Mouse (Mus musculus) liver, embryonic 15.5 days (tissue): ENCODE data around the gene Dnajb11. TPM values are rescaled to one million over a fixed set of nuclear protein-coding genes. Genes with fewer than 3 reads are reported as not detected.

ENCODE experiments used
- ATAC-seq: fragments of 200-750 bp; cut with Nextera tagmentation; 2 replicates; pipeline ENCODE4 v1.8.0; 2017; ENCODE audit warnings: moderate number of reproducible peaks, mild to moderate bottlenecking, moderate library complexity; ENCODE audit not compliant: insufficient read depth
- H3K27ac ChIP-seq: fragments of 300-500 bp; sonication (generic); replicated peaks from 2 replicates; pipeline ENCODE4 v1.5.1; 2015; ENCODE audit warnings: mild to moderate bottlenecking, inconsistent platforms
- H3K27me3 ChIP-seq: fragments of 300-500 bp; sonication (generic); 2 replicates; pipeline ENCODE4 v1.6.1; 2015; ENCODE audit warnings: mild to moderate bottlenecking, inconsistent platforms
- H3K36me3 ChIP-seq: fragments of 300-500 bp; sonication (generic); replicated peaks from 2 replicates; pipeline ENCODE4 v1.6.1; 2015; ENCODE audit warnings: moderate library complexity, mild to moderate bottlenecking, inconsistent platforms
- H3K4me1 ChIP-seq: fragments of 300-500 bp; sonication (generic); replicated peaks from 2 replicates; pipeline ENCODE4 v1.6.1; 2015; ENCODE audit warnings: inconsistent platforms
- H3K4me2 ChIP-seq: fragments of 300-500 bp; sonication (generic); 2 replicates; pipeline ENCODE4 v1.6.1; 2015; ENCODE audit warnings: moderate library complexity, mild to moderate bottlenecking, inconsistent platforms
- H3K4me3 ChIP-seq: fragments of 300-500 bp; sonication (generic); replicated peaks from 2 replicates; pipeline ENCODE4 v1.5.1; 2015; ENCODE audit warnings: mild to moderate bottlenecking, inconsistent platforms
- H3K9ac ChIP-seq: fragments of 300-500 bp; sonication (generic); 2 replicates; pipeline ENCODE4 v1.6.1; 2015; ENCODE audit warnings: moderate library complexity, mild to moderate bottlenecking, inconsistent platforms
- H3K9me3 ChIP-seq: fragments of 300-500 bp; sonication (generic); replicated peaks from 2 replicates; pipeline ENCODE4 v1.6.1; 2016; ENCODE audit warnings: inconsistent platforms
- WGBS: fragments of 180-500 bp; shearing (Covaris S2); methylation state at CpG from one replicate; pipeline ENCODE4 v1.1.7; 2015; ENCODE audit warnings: mixed read lengths; ENCODE audit not compliant: insufficient replicate concordance; 5-methylcytosine and 5-hydroxymethylcytosine counted together
- polyA plus RNA-seq: library from polyadenylated mRNA; unstranded; fragments of >200 nt; fragmentation: Nextera tagmentation; extraction: Ambion mirVana; gene quantifications from 2 replicates; pipeline ENCODE4 v1.2.1, GENCODE M21; 2015

Gene Dnajb11
- polyA plus RNA-seq, 1 experiment from 2014 or later: 60.7 TPM

- H3K4me2 ChIP-seq: no peak overlapping the region
- no peak overlapping the region for H3K9ac ChIP-seq
- H3K9me3 ChIP-seq: no peaks in the 10 kb centered on the region
- no peak overlapping the region for H3K27ac ChIP-seq
- ATAC-seq: no peak
- H3K4me3 ChIP-seq: no peak overlapping the region
- peaks cover 52% of the 10 kb centered on the region for H3K4me1 ChIP-seq
- WGBS: 93% methylated on average over 1 of the region's 1 CpGs
- H3K36me3 ChIP-seq: peaks cover 46% of the 10 kb centered on the region
- H3K27me3 ChIP-seq: no peaks in the 10 kb centered on the region
Measured at GRCm38 (mm10) chr16:22848331-22848730, 9.3 kb upstream of the Dnajb11 start.

GRCm38 (mm10) chr16:22852709-22853108 is 4.9 kb upstream of the Dnajb11 start:
- Histone ChIP-seq H3K9ac (peak overlapping the region; percentile 31; the same call in 1 of the 2 replicates), H3K27ac (peak overlapping the region; percentile 75)
- ATAC-seq: no peak

GRCm38 (mm10) chr16:22856773-22857172 is 872 bp upstream of the Dnajb11 start:
- Histone ChIP-seq H3K36me3 (peaks cover 23% of the 10 kb centered on the region), H3K4me1 (peaks cover 60% of the 10 kb centered on the region), H3K4me2 (peak overlapping the region; percentile 83), H3K9ac (peak overlapping the region; percentile 62), H3K4me3 (peak overlapping the region; percentile 79), H3K27ac (peak overlapping the region; percentile 96), H3K9me3 (no peaks in the 10 kb centered on the region), H3K27me3 (no peaks in the 10 kb centered on the region)
- WGBS: 2% methylated on average over 9 of the region's 9 CpGs
- peak; percentile 14 for ATAC-seq

More at GRCm38 (mm10) chr16:22852709-22853108, 4.9 kb upstream of the Dnajb11 start:
- Histone ChIP-seq H3K36me3 (peaks cover 48% of the 10 kb centered on the region), H3K4me2 (peak overlapping the region; percentile 69), H3K4me1 (peaks cover 52% of the 10 kb centered on the region), H3K27me3 (no peaks in the 10 kb centered on the region), H3K9me3 (no peaks in the 10 kb centered on the region), H3K4me3 (peak overlapping the region; percentile 56)
- WGBS: 50% methylated on average over 4 of the region's 4 CpGs

GRCm38 (mm10) chr16:22872397-22872796 is 14.8 kb downstream of the Dnajb11 start:
- Histone ChIP-seq H3K4me1 (no peaks in the 10 kb centered on the region), H3K9me3 (no peaks in the 10 kb centered on the region), H3K27ac (no peak overlapping the region), H3K4me3 (no peak overlapping the region), H3K4me2 (no peak overlapping the region), H3K9ac (no peak overlapping the region), H3K36me3 (peaks cover 63% of the 10 kb centered on the region), H3K27me3 (no peaks in the 10 kb centered on the region)
- no peak for ATAC-seq
- WGBS: 89% methylated on average over 8 of the region's 8 CpGs

GRCm38 (mm10) chr16:22873369-22873768 is 15.7 kb downstream of the Dnajb11 start:
- H3K36me3 ChIP-seq: peaks cover 54% of the 10 kb centered on the region
- H3K27me3 ChIP-seq: no peaks in the 10 kb centered on the region
- H3K4me2 ChIP-seq: no peak overlapping the region
- no peak overlapping the region for H3K9ac ChIP-seq
- no peaks in the 10 kb centered on the region for H3K9me3 ChIP-seq
- no peaks in the 10 kb centered on the region for H3K4me1 ChIP-seq
- WGBS: 66% methylated on average over 4 of the region's 4 CpGs
- ATAC-seq: no peak
- H3K27ac ChIP-seq: no peak overlapping the region
- H3K4me3 ChIP-seq: no peak overlapping the region

GRCm38 (mm10) chr16:22876218-22877043 is 18.8 kb downstream of the Dnajb11 start:
- Histone ChIP-seq H3K36me3 (peaks cover 24% of the 10 kb centered on the region), H3K4me2 (no peak overlapping the region), H3K4me3 (no peak overlapping the region), H3K9me3 (no peaks in the 10 kb centered on the region), H3K27me3 (no peaks in the 10 kb centered on the region), H3K9ac (no peak overlapping the region), H3K27ac (no peak overlapping the region), H3K4me1 (no peaks in the 10 kb centered on the region; the same call in 1 of the 2 replicates)
- WGBS: 49% methylated on average over 9 of the region's 9 CpGs
- ATAC-seq: no peak

- Histone ChIP-seq H3K9me3 (no peaks in the 10 kb centered on the region), H3K27me3 (no peaks in the 10 kb centered on the region), H3K27ac (no peak overlapping the region), H3K36me3 (peaks cover 10% of the 10 kb centered on the region), H3K4me1 (peaks cover 11% of the 10 kb centered on the region), H3K9ac (no peak overlapping the region), H3K4me3 (no peak overlapping the region), H3K4me2 (no peak overlapping the region)
- no peak for ATAC-seq
- WGBS: 72% methylated on average over 11 of the region's 11 CpGs
Measured at GRCm38 (mm10) chr16:22877660-22878390, 20.2 kb downstream of the Dnajb11 start.

- H3K9ac ChIP-seq: no peak overlapping the region
- no peak overlapping the region for H3K27ac ChIP-seq
- no peak for ATAC-seq
- no peaks in the 10 kb centered on the region for H3K9me3 ChIP-seq
- H3K36me3 ChIP-seq: peaks cover under 1% of the 10 kb centered on the region; the same call in 1 of the 2 replicates
- no peak overlapping the region for H3K4me2 ChIP-seq
- 57% methylated on average over 7 of the region's 7 CpGs for WGBS
- peaks cover 17% of the 10 kb centered on the region for H3K4me1 ChIP-seq
- no peaks in the 10 kb centered on the region for H3K27me3 ChIP-seq
- no peak overlapping the region for H3K4me3 ChIP-seq
Measured at GRCm38 (mm10) chr16:22878716-22879115, 21.1 kb downstream of the Dnajb11 start.

- Histone ChIP-seq H3K27ac (no peak overlapping the region), H3K36me3 (no peaks in the 10 kb centered on the region), H3K4me2 (no peak overlapping the region), H3K27me3 (no peaks in the 10 kb centered on the region), H3K4me3 (no peak overlapping the region), H3K9me3 (no peaks in the 10 kb centered on the region), H3K4me1 (peaks cover 17% of the 10 kb centered on the region), H3K9ac (no peak overlapping the region)
- ATAC-seq: no peak
- WGBS: 63% methylated on average over 7 of the region's 7 CpGs
Measured at GRCm38 (mm10) chr16:22879945-22880595, 22.4 kb downstream of the Dnajb11 start.

GRCm38 (mm10) chr16:22880900-22881299 is 23.3 kb downstream of the Dnajb11 start:
- H3K4me3 ChIP-seq: no peak overlapping the region
- H3K27me3 ChIP-seq: no peaks in the 10 kb centered on the region
- no peaks in the 10 kb centered on the region for H3K36me3 ChIP-seq
- peak overlapping the region; percentile 69 for H3K27ac ChIP-seq
- no peak for ATAC-seq
- WGBS: 33% methylated on average over 6 of the region's 6 CpGs
- H3K4me2 ChIP-seq: no peak overlapping the region
- H3K4me1 ChIP-seq: peaks cover 23% of the 10 kb centered on the region
- no peak overlapping the region for H3K9ac ChIP-seq
- no peaks in the 10 kb centered on the region for H3K9me3 ChIP-seq

- Histone ChIP-seq H3K4me1 (peaks cover 23% of the 10 kb centered on the region), H3K27ac (peak overlapping the region; percentile 81), H3K36me3 (no peaks in the 10 kb centered on the region), H3K27me3 (no peaks in the 10 kb centered on the region), H3K9ac (no peak overlapping the region), H3K4me2 (no peak overlapping the region), H3K9me3 (no peaks in the 10 kb centered on the region), H3K4me3 (no peak overlapping the region)
- 17% methylated on average over 4 of the region's 4 CpGs for WGBS
- ATAC-seq: peak; percentile 78
Measured at GRCm38 (mm10) chr16:22881487-22881886, 23.8 kb downstream of the Dnajb11 start.
